ENCODE assay signal across 19 mouse cellular contexts in genomic region chr11:32540463-32540862, GRCm38 (mm10). TPM values are rescaled to one million over a fixed set of nuclear protein-coding genes. Genes with fewer than 3 reads are reported as not detected.
DNase-seq lines count a peak whose midpoint lies in the region; ATAC-seq and TF ChIP-seq lines count a peak whose summit lies in the region.
"Had no signal": no experiment of that assay in that cellular context is flagged by ENCODE, and none has a peak within 500 bp of the region (broad histone marks: within the 10 kb centered on the region; RNA-seq: fewer than 3 reads in every experiment).

No protein-coding gene starts in this region.

- DNase-seq in cerebellum, adult 9-11 months, result peak; percentile 25
- no peak for DNase-seq in cerebellum, adult 2 months
- DNase-seq in lung, embryonic 14.5 days, result no peak
- DNase-seq in lung, postnatal 0 days (ENCODE audit: low spot score), result no peak
- DNase-seq in liver, postnatal 0 days, result no peak
- DNase-seq in natural killer cell, adult 2 months (ENCODE audit: low spot score in 2 of 2), result no peak
- DNase-seq: adrenal gland, postnatal 10 days; cerebellum, adult 8-10 months; cerebellum, postnatal 36 days; gastrocnemius, postnatal 10 days; heart, adult 2 months had no signal

- TF ChIP-seq POLR2A in cerebellum, adult 2 months (IDR thresholded peaks at IDR 0.05; ENCODE audit: borderline replicate concordance, insufficient read depth, low read length), result no peak

- no peak overlapping the region for H3K27ac ChIP-seq in cerebellum, adult 2 months (ENCODE audit: insufficient read depth, low read length)
- H3K27ac ChIP-seq in lung, embryonic 14.5 days (ENCODE audit: low read depth), result 0 out of 2 replicates have a peak overlapping the region, but pooled peaks have one; percentile 24
- no peak overlapping the region for H3K27ac ChIP-seq in lung, postnatal 0 days (ENCODE audit: low read length)
- 0 out of 2 replicates have a peak overlapping the region, but pooled peaks have one; percentile 5 for H3K27ac ChIP-seq in brown adipose tissue, adult 24 weeks (replicated peaks; ENCODE audit: low read depth, low read length)
- H3K27ac ChIP-seq in liver, postnatal 0 days (ENCODE audit: low read depth), result peak overlapping the region; percentile 39; the same call in 1 of the 2 replicates
- H3K27ac ChIP-seq: embryonic facial prominence, embryonic 13.5 days; forebrain, embryonic 12.5 days; hindbrain, embryonic 10.5 days; hindbrain, embryonic 14.5 days had no signal

- no peak for TF ChIP-seq CTCF in cerebellum, adult 2 months (IDR thresholded peaks at IDR 0.05; ENCODE audit: borderline replicate concordance, insufficient read depth, low read depth, low read length)
- TF ChIP-seq CTCF in lung, embryonic 14.5 days (IDR thresholded peaks at IDR 0.05; ENCODE audit: low read depth), result no peak
- TF ChIP-seq CTCF in lung, postnatal 0 days (IDR thresholded peaks at IDR 0.05), result no peak
- no peak for TF ChIP-seq CTCF in liver, postnatal 0 days (IDR thresholded peaks at IDR 0.05; ENCODE audit: low read depth)

- no peaks in the 10 kb centered on the region for H3K9me3 ChIP-seq in lung, embryonic 14.5 days (ENCODE audit: low read depth, low read length)
- no peaks in the 10 kb centered on the region for H3K9me3 ChIP-seq in lung, postnatal 0 days (ENCODE audit: low read length)
- H3K9me3 ChIP-seq in liver, postnatal 0 days (ENCODE audit: low read length), result no peaks in the 10 kb centered on the region
- H3K9me3 ChIP-seq: embryonic facial prominence, embryonic 13.5 days; forebrain, embryonic 12.5 days; G1E; heart, embryonic 12.5 days; hindbrain, embryonic 10.5 days had no signal

- no peaks in the 10 kb centered on the region for H3K36me3 ChIP-seq in lung, embryonic 14.5 days (ENCODE audit: insufficient read depth)
- no peaks in the 10 kb centered on the region for H3K36me3 ChIP-seq in lung, postnatal 0 days (ENCODE audit: insufficient read depth, low read length)
- peaks cover 6% of the 10 kb centered on the region; the same call in 1 of the 2 replicates for H3K36me3 ChIP-seq in liver, postnatal 0 days (replicated peaks; ENCODE audit: insufficient read depth, low read length)
- H3K36me3 ChIP-seq: embryonic facial prominence, embryonic 13.5 days; forebrain, embryonic 12.5 days; heart, embryonic 12.5 days; hindbrain, embryonic 10.5 days had no signal

- no peak overlapping the region for H3K9ac ChIP-seq in lung, embryonic 14.5 days
- H3K9ac ChIP-seq in lung, postnatal 0 days (replicated peaks; ENCODE audit: low read depth), result no peak overlapping the region
- no peak overlapping the region for H3K9ac ChIP-seq in liver, postnatal 0 days (replicated peaks)
- H3K9ac ChIP-seq: embryonic facial prominence, embryonic 13.5 days; forebrain, embryonic 12.5 days; heart, embryonic 12.5 days; hindbrain, embryonic 14.5 days had no signal

- no peaks in the 10 kb centered on the region for H3K27me3 ChIP-seq in cerebellum, adult 2 months (ENCODE audit: control insufficient read depth, insufficient read depth, low read length)
- H3K27me3 ChIP-seq in lung, embryonic 14.5 days (ENCODE audit: insufficient read depth, low read length), result no peaks in the 10 kb centered on the region
- no peaks in the 10 kb centered on the region for H3K27me3 ChIP-seq in lung, postnatal 0 days (replicated peaks; ENCODE audit: insufficient read depth, low read length)
- no peaks in the 10 kb centered on the region for H3K27me3 ChIP-seq in liver, postnatal 0 days (ENCODE audit: insufficient read depth, low read length)
- H3K27me3 ChIP-seq: embryonic facial prominence, embryonic 13.5 days; heart, embryonic 12.5 days had no signal

- H3K4me2 ChIP-seq in lung, embryonic 14.5 days, result no peak overlapping the region
- no peak overlapping the region for H3K4me2 ChIP-seq in lung, postnatal 0 days (replicated peaks; ENCODE audit: low read depth, low read length)
- no peak overlapping the region for H3K4me2 ChIP-seq in liver, postnatal 0 days (ENCODE audit: low read depth, low read length)
- H3K4me2 ChIP-seq: embryonic facial prominence, embryonic 13.5 days; forebrain, embryonic 12.5 days; heart, embryonic 12.5 days; hindbrain, embryonic 14.5 days had no signal

- H3K4me1 ChIP-seq in cerebellum, adult 2 months (ENCODE audit: control insufficient read depth, insufficient read depth, low read length), result peaks cover 26% of the 10 kb centered on the region
- H3K4me1 ChIP-seq in lung, embryonic 14.5 days (ENCODE audit: insufficient read depth), result peaks cover 14% of the 10 kb centered on the region
- peaks cover 12% of the 10 kb centered on the region; the same call in 1 of the 2 replicates for H3K4me1 ChIP-seq in lung, postnatal 0 days (ENCODE audit: insufficient read depth, low read depth, low read length)
- peaks cover 54% of the 10 kb centered on the region for H3K4me1 ChIP-seq in brown adipose tissue, adult 24 weeks (ENCODE audit: control insufficient read depth, insufficient read depth, insufficient read length, low read length)
- H3K4me1 ChIP-seq in liver, postnatal 0 days (ENCODE audit: insufficient read depth), result peaks cover 60% of the 10 kb centered on the region

- 51% methylated on average over 6 of the region's 6 CpGs for WGBS in cerebellum, adult 2 months
- 64% methylated on average over 6 of the region's 6 CpGs for WGBS in lung, embryonic 14.5 days
- WGBS in lung, postnatal 0 days, result 81% methylated on average over 6 of the region's 6 CpGs
- 70% methylated on average over 6 of the region's 6 CpGs for WGBS in liver, postnatal 0 days (ENCODE audit: insufficient replicate concordance)

- H3K4me3 ChIP-seq in cerebellum, adult 2 months (replicated peaks; ENCODE audit: insufficient read depth, low read depth, low read length), result no peak overlapping the region
- H3K4me3 ChIP-seq in lung, embryonic 14.5 days (ENCODE audit: low read depth, low read length), result no peak overlapping the region
- no peak overlapping the region for H3K4me3 ChIP-seq in lung, postnatal 0 days (ENCODE audit: low read depth, low read length)
- no peak overlapping the region for H3K4me3 ChIP-seq in brown adipose tissue, adult 24 weeks (ENCODE audit: insufficient read depth, low read depth, low read length)
- no peak overlapping the region for H3K4me3 ChIP-seq in liver, postnatal 0 days (ENCODE audit: low read depth, low read length)
- H3K4me3 ChIP-seq: embryonic facial prominence, embryonic 13.5 days; forebrain, embryonic 12.5 days; heart, adult 2 months; heart, embryonic 12.5 days; hindbrain, embryonic 10.5 days had no signal

- no peak for ATAC-seq in lung, embryonic 14.5 days (ENCODE audit: insufficient read depth)
- ATAC-seq in lung, postnatal 0 days, result no peak
- no peak for ATAC-seq in liver, postnatal 0 days
- ATAC-seq: forebrain, embryonic 16.5 days had no signal

- no peak for TF ChIP-seq EP300 in lung, postnatal 0 days (IDR thresholded peaks at IDR 0.05)
- TF ChIP-seq EP300 in liver, postnatal 0 days (IDR thresholded peaks at IDR 0.05; ENCODE audit: low read depth), result no peak

RNA-seq across cellular contexts. Expression of gene Stk10, which starts 7.4 kb away (rescaled TPM):
- 19.6 and 21.6 TPM in 2 replicates for polyA plus RNA-seq in cerebellum, adult 2 months (2012; rRNA removed)
- 1.9 and 2.0 TPM in 2 replicates for polyA plus RNA-seq in lung, embryonic 14.5 days (2014; fragmentation: Nextera tagmentation; extraction: Ambion mirVana)
- 1.9 and 2.4 TPM in 2 replicates for polyA plus RNA-seq in lung, postnatal 0 days (2015; fragmentation: Nextera tagmentation; extraction: Ambion mirVana)
- polyA plus RNA-seq in brown adipose tissue, adult 24 weeks (2012; ENCODE audit: insufficient read depth, insufficient read length, missing spikeins), result 4.3 and 5.5 TPM in 2 replicates
- polyA plus RNA-seq in liver, postnatal 0 days (2015; fragmentation: Nextera tagmentation; extraction: Ambion mirVana), result 2.2 and 2.3 TPM in 2 replicates

RNA-seq across cellular contexts. Expression of gene Efcab9, which starts 8.6 kb away (rescaled TPM):
- 0.97 and 1.4 TPM in 2 replicates for polyA plus RNA-seq in cerebellum, adult 2 months (2012; rRNA removed)
- 0.37 TPM in 1 of 2 replicates, not detected in the other for polyA plus RNA-seq in lung, embryonic 14.5 days (2014; fragmentation: Nextera tagmentation; extraction: Ambion mirVana)
- 0.18 and 0.30 TPM in 2 replicates for polyA plus RNA-seq in lung, postnatal 0 days (2015; fragmentation: Nextera tagmentation; extraction: Ambion mirVana)
- polyA plus RNA-seq in brown adipose tissue, adult 24 weeks (2012; ENCODE audit: insufficient read depth, insufficient read length, missing spikeins), result not detected in 2 replicates
- polyA plus RNA-seq in liver, postnatal 0 days (2015; fragmentation: Nextera tagmentation; extraction: Ambion mirVana), result 0.17 and 0.21 TPM in 2 replicates
- polyA plus RNA-seq: embryonic facial prominence, embryonic 13.5 days; forebrain, embryonic 16.5 days; G1E; heart, adult 2 months; hindbrain, embryonic 10.5 days; hindbrain, embryonic 14.5 days had no signal

Comparison
In these comparisons a context has a peak if more than half of its experiments do, and no peak if none do; other contexts are left out.
1. H3K27ac ChIP-seq: peak in lung, embryonic 14.5 days (single experiment), brown adipose tissue, adult 24 weeks (single experiment) and liver, postnatal 0 days (single experiment); none in cerebellum, adult 2 months (single experiment) and lung, postnatal 0 days (single experiment).